Mouse (Mus musculus) stomach, embryonic 16.5 days (tissue): ENCODE results near the gene Gm10974. TPM values are rescaled to one million over a fixed set of nuclear protein-coding genes. Genes with fewer than 3 reads are reported as not detected.

Source experiments
- ATAC-seq: fragments of 200-750 bp; cut with Nextera tagmentation; 2 replicates; pipeline ENCODE4 v1.8.0; 2017; ENCODE audit warnings: moderate number of reproducible peaks, moderate TSS enrichment; ENCODE audit not compliant: insufficient read depth, low FRiP score
- H3K27ac ChIP-seq: fragments of 300-500 bp; sonication (generic); 2 replicates; pipeline ENCODE4 v1.5.1; 2014; ENCODE audit warnings: low read length
- H3K27me3 ChIP-seq: fragments of 300-500 bp; sonication (generic); 2 replicates; pipeline ENCODE4 v1.6.1; 2014; ENCODE audit warnings: low read length, control low read depth, mixed read lengths; ENCODE audit not compliant: control insufficient read depth, insufficient read depth
- H3K36me3 ChIP-seq: fragments of 300-500 bp; sonication (generic); 2 replicates; pipeline ENCODE4 v1.6.1; 2014; ENCODE audit warnings: low read length; ENCODE audit not compliant: control insufficient read depth, insufficient read depth
- H3K4me1 ChIP-seq: fragments of 300-500 bp; sonication (generic); 2 replicates; pipeline ENCODE4 v1.6.1; 2014; ENCODE audit warnings: low read length, control low read depth, mixed read lengths; ENCODE audit not compliant: control insufficient read depth, insufficient read depth
- H3K4me2 ChIP-seq: fragments of 300-500 bp; sonication (generic); 2 replicates; pipeline ENCODE4 v1.6.1; 2014; ENCODE audit warnings: low read depth, low read length, mixed read lengths
- H3K4me3 ChIP-seq: fragments of 300-500 bp; sonication (generic); replicated peaks from 2 replicates; pipeline ENCODE4 v1.5.1; 2014; ENCODE audit warnings: mild to moderate bottlenecking, low read length
- H3K9ac ChIP-seq: fragments of 300-500 bp; sonication (generic); 2 replicates; pipeline ENCODE4 v1.6.1; 2014; ENCODE audit warnings: low read length
- H3K9me3 ChIP-seq: fragments of 300-500 bp; sonication (generic); replicated peaks from 2 replicates; pipeline ENCODE4 v1.6.1; 2016; ENCODE audit warnings: low read length, control low read depth; ENCODE audit not compliant: control insufficient read depth
- WGBS: fragments of 180-500 bp; shearing (Covaris S2); extraction: QIAGEN DNeasy Blood & Tissue Kit; methylation state at CpG from one replicate; pipeline ENCODE4 v1.1.7; 2014; 5-methylcytosine and 5-hydroxymethylcytosine counted together
- polyA plus RNA-seq: library from polyadenylated mRNA; unstranded; fragments of >200 nt; fragmentation: Nextera tagmentation; extraction: Ambion mirVana; gene quantifications from 2 replicates; pipeline ENCODE4 v1.2.1, GENCODE M21; 2015

Gm10974 gene
- polyA plus RNA-seq, 1 experiment from 2014 or later = not detected

DNA sequence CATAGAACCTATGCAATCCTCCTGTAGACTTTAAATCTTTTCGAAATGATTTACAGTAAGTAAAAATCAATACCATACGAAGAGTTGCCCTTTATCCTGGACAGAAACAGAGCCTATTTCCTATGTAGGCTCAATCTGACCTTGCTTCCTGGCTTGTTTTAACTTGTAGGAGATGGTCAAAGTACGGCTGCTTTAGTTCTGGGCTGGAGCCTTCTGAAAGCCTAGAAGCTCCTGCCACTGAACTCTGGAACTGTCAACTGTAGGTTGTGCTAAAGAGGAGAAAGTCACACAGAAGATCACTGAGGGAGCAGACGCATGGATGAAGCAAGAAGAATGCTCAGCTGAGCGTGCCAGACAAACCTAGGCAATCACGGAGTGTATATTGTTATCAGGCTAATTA lies 5.3 kb downstream of the Gm10974 start:
- WGBS = 74% methylated on average over 6 of the region's 6 CpGs
- ATAC-seq = no peak
- no peak overlapping the region for H3K27ac ChIP-seq
- peaks cover 16% of the 10 kb centered on the region for H3K4me1 ChIP-seq
- H3K4me2 ChIP-seq = no peak overlapping the region
- no peak overlapping the region for H3K9ac ChIP-seq
- H3K27me3 ChIP-seq = no peaks in the 10 kb centered on the region
- H3K9me3 ChIP-seq = no peaks in the 10 kb centered on the region
- no peak overlapping the region for H3K4me3 ChIP-seq
- no peaks in the 10 kb centered on the region for H3K36me3 ChIP-seq

DNA sequence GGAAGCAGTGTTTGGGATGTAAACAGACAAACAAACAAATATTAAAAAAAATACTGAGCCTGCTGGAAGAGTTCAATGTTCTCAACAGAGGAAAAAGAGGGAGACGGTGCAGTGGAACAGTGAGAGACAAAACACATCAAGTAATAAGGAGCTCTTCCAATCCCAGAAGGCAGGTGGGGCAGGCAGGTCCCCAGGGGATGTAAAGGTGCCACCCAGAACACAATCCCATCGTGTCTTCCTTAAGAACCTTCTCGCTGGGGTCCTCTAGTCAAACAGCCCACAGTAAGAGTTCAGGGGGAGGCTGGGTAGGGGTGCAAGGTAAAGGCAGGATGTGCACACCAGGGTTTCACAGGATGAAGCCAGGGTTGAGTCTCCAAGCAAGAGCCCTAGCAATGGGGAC lies 7.7 kb downstream of the Gm10974 start:
- no peak overlapping the region for H3K4me2 ChIP-seq
- no peaks in the 10 kb centered on the region for H3K36me3 ChIP-seq
- H3K9ac ChIP-seq = no peak overlapping the region
- H3K27me3 ChIP-seq = no peaks in the 10 kb centered on the region
- no peak for ATAC-seq
- no peak overlapping the region for H3K4me3 ChIP-seq
- 84% methylated on average over 3 of the region's 3 CpGs for WGBS
- H3K9me3 ChIP-seq = no peaks in the 10 kb centered on the region
- H3K4me1 ChIP-seq = peaks cover 23% of the 10 kb centered on the region
- no peak overlapping the region for H3K27ac ChIP-seq

DNA sequence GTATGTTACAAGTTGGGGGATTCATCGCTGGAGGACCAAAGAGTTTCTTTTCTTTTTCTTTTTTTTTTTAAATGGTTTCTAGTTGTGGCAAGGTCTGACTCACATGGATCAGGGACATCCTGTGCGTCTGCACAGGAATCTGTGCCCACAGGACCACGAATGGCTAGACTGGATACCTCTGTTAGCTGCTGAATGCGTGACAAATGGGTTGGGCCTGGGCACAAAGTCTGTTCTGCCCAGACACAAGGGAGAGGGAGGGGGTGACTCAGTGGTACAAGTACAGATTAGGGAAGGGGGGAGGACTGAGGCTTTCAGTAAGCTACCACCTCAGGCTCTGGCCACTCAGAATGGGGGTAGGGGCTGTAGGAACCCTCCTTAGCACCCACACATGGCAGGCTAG lies 10.0 kb downstream of the Gm10974 start:
- ATAC-seq = no peak
- H3K27me3 ChIP-seq = no peaks in the 10 kb centered on the region
- peaks cover 4% of the 10 kb centered on the region; the same call in 1 of the 2 replicates for H3K36me3 ChIP-seq
- peak overlapping the region; percentile 86 for H3K27ac ChIP-seq
- no peaks in the 10 kb centered on the region for H3K9me3 ChIP-seq
- no peak overlapping the region for H3K4me3 ChIP-seq
- peaks cover 10% of the 10 kb centered on the region; the same call in 1 of the 2 replicates for H3K4me1 ChIP-seq
- H3K9ac ChIP-seq = peak overlapping the region; percentile 55
- H3K4me2 ChIP-seq = peak overlapping the region; percentile 38; the same call in 1 of the 2 replicates
- 68% methylated on average over 4 of the region's 4 CpGs for WGBS

DNA sequence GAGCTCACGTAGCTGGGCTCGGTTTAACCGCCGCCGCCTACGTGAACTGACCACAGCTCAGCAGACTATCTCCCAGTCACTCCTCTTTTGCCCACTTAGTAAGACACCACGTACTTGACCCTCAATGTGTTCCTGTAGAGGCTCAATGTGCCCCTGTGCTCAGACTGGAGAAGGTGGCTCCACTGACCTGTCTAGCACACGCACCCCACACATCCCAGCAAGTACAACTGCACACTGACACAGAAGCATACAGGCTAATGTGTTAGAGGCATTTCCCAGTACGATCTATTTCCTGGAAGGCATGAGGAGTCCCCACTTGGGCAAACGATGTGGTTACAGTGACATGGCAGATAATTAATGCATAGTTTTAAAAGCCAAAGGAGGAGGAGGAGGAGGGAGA lies 10.9 kb downstream of the Gm10974 start:
- Histone ChIP-seq H3K4me2 (peak overlapping the region; percentile 38), H3K4me3 (no peak overlapping the region), H3K9ac (peak overlapping the region; percentile 55), H3K27ac (peak overlapping the region; percentile 86), H3K4me1 (peaks cover 10% of the 10 kb centered on the region; the same call in 1 of the 2 replicates), H3K36me3 (peaks cover 4% of the 10 kb centered on the region; the same call in 1 of the 2 replicates), H3K27me3 (no peaks in the 10 kb centered on the region), H3K9me3 (no peaks in the 10 kb centered on the region)
- 68% methylated on average over 10 of the region's 10 CpGs for WGBS
- ATAC-seq = peak; percentile 74; the same call in 1 of the 2 replicates

DNA sequence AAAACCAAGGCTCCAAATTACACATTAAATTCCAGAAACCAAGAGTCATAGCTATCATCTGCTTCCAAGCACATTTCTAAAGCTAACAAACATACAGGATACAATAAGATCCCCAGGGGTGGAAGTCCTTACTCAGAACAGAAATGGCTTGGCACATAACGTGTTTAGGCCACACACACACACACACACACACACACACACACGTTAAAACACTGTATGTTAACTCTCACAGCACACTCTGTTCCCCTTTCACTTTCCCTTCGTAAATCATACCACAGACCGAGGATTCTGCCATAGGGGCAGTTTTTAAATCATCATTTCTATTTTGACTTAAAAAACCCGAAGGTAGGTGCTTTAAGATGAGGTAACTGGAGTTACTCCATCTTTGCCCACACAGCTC lies 18.5 kb downstream of the Gm10974 start:
- H3K4me2 ChIP-seq = peak overlapping the region; percentile 6; the same call in 1 of the 2 replicates
- 47% methylated on average over 5 of the region's 5 CpGs for WGBS

DNA sequence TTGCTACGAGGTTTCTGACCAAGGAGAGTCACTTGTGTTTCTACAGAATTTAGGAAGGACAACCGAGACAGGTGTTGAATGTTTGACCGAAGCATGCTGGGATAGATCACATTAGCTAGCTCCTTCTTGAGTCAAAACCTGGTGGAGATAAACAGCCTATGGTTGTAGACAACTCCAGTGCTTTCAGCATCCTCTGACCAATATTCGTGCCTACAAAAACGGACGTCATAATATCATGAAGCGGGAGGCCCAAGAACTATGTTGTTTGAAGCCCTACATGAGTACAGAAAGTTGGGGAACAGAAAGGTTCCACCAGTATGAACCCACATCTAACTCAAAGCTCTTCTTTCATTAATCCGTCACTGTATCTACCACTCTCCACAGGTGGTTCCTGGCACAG lies 19.2 kb downstream of the Gm10974 start:
- Histone ChIP-seq H3K36me3 (no peaks in the 10 kb centered on the region), H3K4me2 (no peak overlapping the region), H3K4me1 (peaks cover 23% of the 10 kb centered on the region), H3K4me3 (no peak overlapping the region), H3K9me3 (no peaks in the 10 kb centered on the region), H3K27ac (no peak overlapping the region), H3K9ac (no peak overlapping the region), H3K27me3 (no peaks in the 10 kb centered on the region)
- WGBS = 88% methylated on average over 8 of the region's 8 CpGs
- no peak for ATAC-seq

More for the DNA sequence above, 18.5 kb downstream of the Gm10974 start:
- peak overlapping the region; percentile 60; the same call in 1 of the 2 replicates for H3K27ac ChIP-seq
- no peaks in the 10 kb centered on the region for H3K27me3 ChIP-seq
- peaks cover 23% of the 10 kb centered on the region for H3K4me1 ChIP-seq
- H3K36me3 ChIP-seq = peaks cover 4% of the 10 kb centered on the region; the same call in 1 of the 2 replicates
- no peak overlapping the region for H3K4me3 ChIP-seq
- no peaks in the 10 kb centered on the region for H3K9me3 ChIP-seq
- H3K9ac ChIP-seq = no peak overlapping the region
- no peak for ATAC-seq

DNA sequence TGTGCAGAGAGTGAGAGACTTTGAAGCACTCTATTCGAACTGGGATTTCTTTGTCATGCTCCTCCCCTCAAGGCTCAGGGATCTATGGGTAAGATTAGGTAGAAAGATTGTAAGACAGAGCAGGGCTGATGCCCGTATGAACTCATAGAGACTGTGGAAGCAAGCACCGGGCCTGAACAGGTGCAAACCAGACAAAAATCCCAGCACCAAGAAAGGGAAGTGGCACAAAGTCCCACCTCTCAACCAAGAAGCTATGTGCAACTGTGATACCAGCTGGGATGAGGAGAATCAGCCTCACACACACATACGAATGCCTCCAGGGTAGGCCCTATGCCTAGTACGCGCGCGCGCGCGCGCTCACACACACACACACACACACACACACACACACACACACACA lies 20.1 kb downstream of the Gm10974 start:
- H3K9me3 ChIP-seq = no peaks in the 10 kb centered on the region
- no peak for ATAC-seq
- no peaks in the 10 kb centered on the region for H3K27me3 ChIP-seq
- 94% methylated on average over 12 of the region's 12 CpGs for WGBS
- H3K4me1 ChIP-seq = peaks cover 23% of the 10 kb centered on the region
- H3K36me3 ChIP-seq = no peaks in the 10 kb centered on the region
- no peak overlapping the region for H3K9ac ChIP-seq
- no peak overlapping the region for H3K4me3 ChIP-seq
- H3K27ac ChIP-seq = no peak overlapping the region
- H3K4me2 ChIP-seq = no peak overlapping the region

DNA sequence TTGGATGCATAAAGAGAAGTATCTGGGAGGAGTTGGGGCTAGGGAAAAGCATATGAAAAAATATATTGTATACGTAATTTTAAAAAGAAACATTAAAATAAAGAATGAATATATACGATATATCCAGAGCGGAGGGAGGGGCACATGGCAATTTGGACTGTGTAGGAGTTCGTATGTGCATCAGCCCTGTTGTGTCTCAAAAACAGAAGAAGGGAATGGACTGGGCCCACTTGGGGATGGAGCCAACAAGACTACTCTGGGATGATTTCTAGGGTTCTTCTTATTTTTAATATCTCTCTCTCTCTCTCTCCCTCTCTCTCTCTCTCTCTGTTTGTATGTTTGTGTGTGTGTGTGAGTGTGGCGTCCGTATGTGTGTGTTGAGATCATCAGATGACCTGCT lies 20.7 kb downstream of the Gm10974 start:
- no peak overlapping the region for H3K4me2 ChIP-seq
- H3K27ac ChIP-seq = no peak overlapping the region
- ATAC-seq = no peak

DNA sequence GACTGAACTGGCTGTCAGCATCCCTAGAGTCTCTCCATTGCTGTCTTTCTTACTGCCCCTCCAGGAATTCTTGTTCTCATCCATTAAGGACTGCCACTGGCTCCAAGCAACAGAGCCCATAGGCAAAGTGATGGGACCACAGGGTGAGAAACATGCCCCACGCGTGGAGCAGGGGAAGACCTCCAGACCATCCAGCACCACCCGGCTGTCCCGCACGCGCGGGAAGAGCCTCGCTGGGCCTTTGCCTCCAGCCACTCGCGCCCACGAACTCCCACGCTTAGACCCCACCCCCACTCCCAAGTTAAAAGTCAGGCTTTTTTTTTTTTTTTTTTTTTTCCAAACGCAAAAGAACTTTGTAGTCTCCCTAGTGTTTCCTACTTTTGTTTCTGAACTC lies 21.7 kb downstream of the Gm10974 start:
- Histone ChIP-seq H3K9ac (peak overlapping the region; percentile 97), H3K4me2 (peak overlapping the region; percentile 90), H3K4me3 (peak overlapping the region; percentile 89), H3K27me3 (no peaks in the 10 kb centered on the region), H3K27ac (peak overlapping the region; percentile 79; the same call in 1 of the 2 replicates), H3K9me3 (no peaks in the 10 kb centered on the region), H3K4me1 (peaks cover 23% of the 10 kb centered on the region), H3K36me3 (no peaks in the 10 kb centered on the region)
- 1% methylated on average over 13 of the region's 13 CpGs for WGBS
- no peak for ATAC-seq

More for the DNA sequence above, 20.7 kb downstream of the Gm10974 start:
- no peak overlapping the region for H3K9ac ChIP-seq
- H3K9me3 ChIP-seq = no peaks in the 10 kb centered on the region
- no peaks in the 10 kb centered on the region for H3K36me3 ChIP-seq
- H3K4me3 ChIP-seq = no peak overlapping the region
- H3K4me1 ChIP-seq = peaks cover 23% of the 10 kb centered on the region
- WGBS = 90% methylated on average over 6 of the region's 6 CpGs
- no peaks in the 10 kb centered on the region for H3K27me3 ChIP-seq
